Mouse (Mus musculus): Measurements from ENCODE around the gene Hsd17b13.

Gene Hsd17b13

GRCm38 (mm10) chr5:103927429-103928195, 49.6 kb downstream of the Hsd17b13 start:
- peak; percentile 86 to 97 for DNase-seq (ENCODE audit: inconsistent age in 2 of 2, low spot score in 1 of 2)

GRCm38 (mm10) chr5:103926398-103926797, 50.8 kb downstream of the Hsd17b13 start:
- DNase-seq (ENCODE audit: inconsistent age in 2 of 2, low spot score in 1 of 2) = no peak

GRCm38 (mm10) chr5:103923755-103924154, 53.5 kb downstream of the Hsd17b13 start:
- DNase-seq (ENCODE audit: inconsistent age in 2 of 2, low spot score in 1 of 2) = no peak

- DNase-seq (ENCODE audit: inconsistent age in 2 of 2, low spot score in 1 of 2) = no peak
These were observed 54.1 kb downstream of the Hsd17b13 start for GRCm38 (mm10) chr5:103923101-103923500.

GRCm38 (mm10) chr5:103922436-103922835, 54.8 kb downstream of the Hsd17b13 start:
- DNase-seq (ENCODE audit: inconsistent age in 2 of 2, low spot score in 1 of 2) = no peak

- no peak for DNase-seq (ENCODE audit: inconsistent age in 2 of 2, low spot score in 1 of 2)
These were observed 57.7 kb downstream of the Hsd17b13 start for GRCm38 (mm10) chr5:103919497-103919896.

- DNase-seq (ENCODE audit: inconsistent age in 2 of 2, low spot score in 1 of 2) = no peak
These were observed 59.0 kb downstream of the Hsd17b13 start for GRCm38 (mm10) chr5:103918233-103918632.

GRCm38 (mm10) chr5:103917357-103917895, 59.8 kb downstream of the Hsd17b13 start:
- no peak for DNase-seq (ENCODE audit: inconsistent age in 2 of 2, low spot score in 1 of 2)

GRCm38 (mm10) chr5:103916595-103917356, 60.4 kb downstream of the Hsd17b13 start:
- no peak for DNase-seq (ENCODE audit: inconsistent age in 2 of 2, low spot score in 1 of 2)

- peak in 1 of 2 experiments; percentile 47 for DNase-seq (ENCODE audit: inconsistent age in 2 of 2, low spot score in 1 of 2)
These were observed 62.6 kb downstream of the Hsd17b13 start for GRCm38 (mm10) chr5:103914335-103915226.

GRCm38 (mm10) chr5:103913150-103913549, 64.1 kb downstream of the Hsd17b13 start:
- DNase-seq (ENCODE audit: inconsistent age in 2 of 2, low spot score in 1 of 2) = no peak

GRCm38 (mm10) chr5:103911555-103911954, 65.7 kb downstream of the Hsd17b13 start:
- peak in 1 of 2 experiments; percentile 39 for DNase-seq (ENCODE audit: inconsistent age in 2 of 2, low spot score in 1 of 2)

GRCm38 (mm10) chr5:103910748-103911409, 66.3 kb downstream of the Hsd17b13 start, which contains the start of gene Klhl8:
TSS of gene Klhl8 (minus strand) at chr5:103911259.
- peak; percentile 90 to 95 for DNase-seq (ENCODE audit: inconsistent age in 2 of 2, low spot score in 1 of 2)

- DNase-seq (ENCODE audit: inconsistent age in 2 of 2, low spot score in 1 of 2) = peak in 1 of 2 experiments; percentile 71
These were observed 67.1 kb downstream of the Hsd17b13 start for GRCm38 (mm10) chr5:103910156-103910555.

GRCm38 (mm10) chr5:103909466-103909865, 67.7 kb downstream of the Hsd17b13 start:
- peak in 1 of 2 experiments; percentile 47 for DNase-seq (ENCODE audit: inconsistent age in 2 of 2, low spot score in 1 of 2)

- no peak for DNase-seq (ENCODE audit: inconsistent age in 2 of 2, low spot score in 1 of 2)
These were observed 68.4 kb downstream of the Hsd17b13 start for GRCm38 (mm10) chr5:103908851-103909250.

GRCm38 (mm10) chr5:103907844-103908243, 69.4 kb downstream of the Hsd17b13 start:
- DNase-seq (ENCODE audit: inconsistent age in 2 of 2, low spot score in 1 of 2) = no peak

- no peak for DNase-seq (ENCODE audit: inconsistent age in 2 of 2, low spot score in 1 of 2)
These were observed 71.0 kb downstream of the Hsd17b13 start for GRCm38 (mm10) chr5:103906173-103906572.

Measured in adrenal gland, adult (tissue).